Mouse (Mus musculus): ENCODE data around the gene Lmx1b.

DNA sequence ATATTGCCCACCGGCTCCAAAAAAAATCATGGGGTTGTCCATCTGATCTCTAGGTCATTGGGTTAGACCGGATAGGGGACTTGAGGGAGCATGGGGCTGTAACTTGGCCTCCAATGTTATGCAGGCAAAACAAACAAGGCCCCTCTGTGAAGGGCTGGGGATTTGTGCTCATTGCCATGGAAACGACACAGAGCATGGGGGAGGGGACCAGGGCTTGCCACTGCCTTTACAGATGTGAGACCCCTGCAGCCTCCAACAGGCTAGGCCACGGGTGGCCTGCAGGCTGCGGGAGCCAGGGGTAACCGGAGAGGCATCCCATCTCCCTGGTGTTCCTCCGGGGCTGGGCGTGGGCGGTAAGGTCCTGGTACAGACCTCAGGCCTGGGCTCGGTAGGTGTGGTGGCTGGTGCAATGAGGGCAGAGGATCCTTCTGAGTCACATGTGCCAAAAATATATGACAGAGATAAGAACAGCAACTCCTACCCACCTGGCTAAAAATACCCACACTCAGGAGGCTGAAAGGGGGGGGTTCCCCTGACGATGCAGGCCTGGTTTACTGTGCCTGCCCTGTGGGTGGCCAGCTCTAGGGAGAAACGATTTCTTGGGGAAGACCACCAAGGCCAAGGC is 47.3 kb downstream of the Lmx1b start:
- TF ChIP-seq POLR2A (IDR thresholded peaks at IDR 0.05; ENCODE audit: insufficient read length, low read depth) (no peak), MAX (IDR thresholded peaks at IDR 0.05; ENCODE audit: low read depth) (no peak), TCF3 (IDR thresholded peaks at IDR 0.05; ENCODE audit: insufficient read length, low read depth) (no peak), USF1 (IDR thresholded peaks at IDR 0.05; ENCODE audit: low read depth) (no peak), TCF12 (IDR thresholded peaks at IDR 0.05; ENCODE audit: insufficient read depth, poor library complexity, severe bottlenecking) (no peak), REST (IDR thresholded peaks at IDR 0.05; ENCODE audit: insufficient read depth, insufficient read length) (no peak), E2F4 (IDR thresholded peaks at IDR 0.05; ENCODE audit: insufficient read depth) (no peak)

Data from myocyte (in vitro differentiated cells).